9 mouse cellular contexts compared by ENCODE assay signal in genomic region chr9:34489760-34490159, GRCm38 (mm10). TPM values are rescaled to one million over a fixed set of nuclear protein-coding genes. Genes with fewer than 3 reads are reported as not detected.
A peak's percentile ranks its signal among the peaks of the same experiment; 100 is the strongest.
DNase-seq lines count a peak whose midpoint lies in the region; ATAC-seq and TF ChIP-seq lines count a peak whose summit lies in the region.
"Had no signal": no experiment of that assay in that cellular context is flagged by ENCODE, and none has a peak within 500 bp of the region (broad histone marks: within the 10 kb centered on the region; RNA-seq: fewer than 3 reads in every experiment).

No protein-coding gene starts in this region.

- H3K36me3 ChIP-seq in heart, embryonic 12.5 days = no peaks in the 10 kb centered on the region
- H3K36me3 ChIP-seq in C2C12 (ENCODE audit: control insufficient read depth, insufficient read depth) = no peaks in the 10 kb centered on the region
- no peaks in the 10 kb centered on the region for H3K36me3 ChIP-seq in forebrain, embryonic 11.5 days (ENCODE audit: control insufficient read depth, insufficient read depth, low read length)
- no peaks in the 10 kb centered on the region for H3K36me3 ChIP-seq in limb, embryonic 14.5 days (ENCODE audit: control insufficient read depth, insufficient read depth, low read length)

- H3K4me2 ChIP-seq in heart, embryonic 12.5 days = peak overlapping the region; percentile 84
- H3K4me2 ChIP-seq in forebrain, embryonic 11.5 days (ENCODE audit: low read depth, low read length, severe bottlenecking) = peak overlapping the region; percentile 90
- peak overlapping the region; percentile 81 for H3K4me2 ChIP-seq in limb, embryonic 14.5 days (replicated peaks; ENCODE audit: low read depth, low read length, severe bottlenecking)

- no peak for ATAC-seq in heart, embryonic 12.5 days (ENCODE audit: insufficient number of reproducible peaks, low FRiP score)
- no peak for ATAC-seq in forebrain, embryonic 11.5 days (replicated peaks; ENCODE audit: low FRiP score)
- no peak for ATAC-seq in limb, embryonic 14.5 days (ENCODE audit: low FRiP score, low read depth)
- ATAC-seq in megakaryocyte, adult 5-6 weeks (ENCODE audit: poor library complexity, severe bottlenecking) = no peak

- no peak overlapping the region for H3ac ChIP-seq in C2C12 (ENCODE audit: control insufficient read depth, insufficient read length, low read depth)

- H3K79me3 ChIP-seq in C2C12 (ENCODE audit: low read depth) = no peaks in the 10 kb centered on the region

- 23% methylated on average over 5 of the region's 5 CpGs for WGBS in heart, embryonic 12.5 days
- WGBS in forebrain, embryonic 11.5 days = 17% methylated on average over 5 of the region's 5 CpGs
- WGBS in limb, embryonic 14.5 days = 19% methylated on average over 5 of the region's 5 CpGs

- H3K9me3 ChIP-seq in heart, embryonic 12.5 days (replicated peaks) = no peaks in the 10 kb centered on the region
- no peaks in the 10 kb centered on the region for H3K9me3 ChIP-seq in forebrain, embryonic 11.5 days (ENCODE audit: control insufficient read depth, low read length)
- H3K9me3 ChIP-seq in limb, embryonic 14.5 days (ENCODE audit: control insufficient read depth, low read length) = no peaks in the 10 kb centered on the region

- no peak for DNase-seq in heart, adult 11 months
- no peak for DNase-seq in forebrain, embryonic 11.5 days (ENCODE audit: low spot score)
- DNase-seq in limb, embryonic 14.5 days (ENCODE audit: low spot score) = no peak
- no peak for DNase-seq in adrenal gland, postnatal 10 days
- no peak for DNase-seq in left cerebral cortex, adult 11 months (ENCODE audit: low spot score)
- DNase-seq: heart, adult 2 months had no signal

- H3K4me3 ChIP-seq in heart, embryonic 12.5 days = peak overlapping the region; percentile 69
- peak overlapping the region; percentile 43 for H3K4me3 ChIP-seq in C2C12 (ENCODE audit: insufficient read depth, poor library complexity, severe bottlenecking)
- H3K4me3 ChIP-seq in forebrain, embryonic 11.5 days (ENCODE audit: low read depth, low read length) = peak overlapping the region; percentile 62
- peak overlapping the region; percentile 67 for H3K4me3 ChIP-seq in limb, embryonic 14.5 days (replicated peaks; ENCODE audit: low read length)

- no peak overlapping the region for H3K27ac ChIP-seq in heart, embryonic 12.5 days (ENCODE audit: poor library complexity, severe bottlenecking)
- no peak overlapping the region for H3K27ac ChIP-seq in forebrain, embryonic 11.5 days (ENCODE audit: low read depth, low read length)
- H3K27ac ChIP-seq in limb, embryonic 14.5 days (replicated peaks; ENCODE audit: low read depth, low read length) = no peak overlapping the region
- H3K27ac ChIP-seq: heart, adult 2 months had no signal

- TF ChIP-seq POLR2A in limb, embryonic 14.5 days (IDR thresholded peaks at IDR 0.05; ENCODE audit: borderline replicate concordance, extremely low read depth, insufficient read depth, insufficient read length) = no peak

- H3K9ac ChIP-seq in heart, embryonic 12.5 days = no peak overlapping the region
- H3K9ac ChIP-seq in forebrain, embryonic 11.5 days (ENCODE audit: low read length) = no peak overlapping the region
- peak overlapping the region; percentile 70; the same call in 1 of the 2 replicates for H3K9ac ChIP-seq in limb, embryonic 14.5 days (ENCODE audit: low read depth, low read length, severe bottlenecking)

- peaks cover 18% of the 10 kb centered on the region for H3K4me1 ChIP-seq in heart, embryonic 12.5 days (replicated peaks)
- peaks cover 7% of the 10 kb centered on the region; the same call in 1 of the 2 replicates for H3K4me1 ChIP-seq in forebrain, embryonic 11.5 days (replicated peaks; ENCODE audit: control insufficient read depth, insufficient read depth, low read length)
- H3K4me1 ChIP-seq in limb, embryonic 14.5 days (ENCODE audit: control insufficient read depth, insufficient read depth, low read length) = peaks cover 14% of the 10 kb centered on the region

- TF ChIP-seq CTCF in C2C12 (IDR thresholded peaks at IDR 0.05; ENCODE audit: control insufficient read depth, insufficient read depth, insufficient read length) = no peak

- H3K79me2 ChIP-seq in C2C12 (ENCODE audit: control insufficient read depth, insufficient read depth) = no peaks in the 10 kb centered on the region

- peaks cover 80% of the 10 kb centered on the region for H3K27me3 ChIP-seq in heart, embryonic 12.5 days (replicated peaks)
- no peaks in the 10 kb centered on the region for H3K27me3 ChIP-seq in C2C12 (ENCODE audit: control insufficient read depth, insufficient read depth, insufficient read length)
- peaks cover 33% of the 10 kb centered on the region for H3K27me3 ChIP-seq in forebrain, embryonic 11.5 days (ENCODE audit: control insufficient read depth, insufficient read depth, low read length)
- peaks cover 41% of the 10 kb centered on the region; the same call in 1 of the 2 replicates for H3K27me3 ChIP-seq in limb, embryonic 14.5 days (ENCODE audit: control insufficient read depth, insufficient read depth, low read length)

TF ChIP-seq in C2C12, 6 proteins besides CTCF, POLR2A, EP300 and RAD21:
- TF ChIP-seq FOSL1 (IDR thresholded peaks at IDR 0.05; ENCODE audit: insufficient read depth, low read length, poor library complexity, severe bottlenecking) (no peak), MYOG (IDR thresholded peaks at IDR 0.05; ENCODE audit: control insufficient read depth, extremely low read depth, insufficient read length) (no peak), USF1 (IDR thresholded peaks at IDR 0.05; ENCODE audit: low read depth) (no peak), MYOD1 (IDR thresholded peaks at IDR 0.05; ENCODE audit: control insufficient read depth, insufficient read length, low read depth) (no peak), CEBPB (IDR thresholded peaks at IDR 0.05; ENCODE audit: low read depth) (no peak), MAX (IDR thresholded peaks at IDR 0.05) (no peak)

RNA-seq across cellular contexts. Expression of gene Kirrel3, which starts 4.1 kb away (rescaled TPM):
- 0.95 and 1.3 TPM in 2 replicates for polyA plus RNA-seq in heart, embryonic 12.5 days (2016; fragmentation: Nextera tagmentation; extraction: Ambion mirVana)
- 5.2 TPM for polyA plus RNA-seq in C2C12 (2012; fragmentation: generic; extraction: Trizol)
- polyA plus RNA-seq in forebrain, embryonic 11.5 days (2014; fragmentation: Nextera tagmentation; extraction: Ambion mirVana) = 5.3 TPM in 2 replicates
- 10.1 and 14.2 TPM in 2 replicates for polyA plus RNA-seq in limb, embryonic 14.5 days (2012; rRNA removed)
- 14.6 and 20.1 TPM in 2 replicates for polyA plus RNA-seq in limb, embryonic 14.5 days (2014; fragmentation: Nextera tagmentation; extraction: Ambion mirVana)
- 1 to 10 TPM; 1.0 to 2.2 TPM for total RNA-seq in adrenal gland, postnatal 10 days (2021)
- not detected in 2 replicates for total RNA-seq in megakaryocyte, adult 5-6 weeks (2015)
- total RNA-seq in megakaryocyte, adult 5-6 weeks (2017) = not detected in 2 replicates
